Mouse (Mus musculus): ENCODE data around the gene Sytl4. TPM values are rescaled to one million over a fixed set of nuclear protein-coding genes. Genes with fewer than 3 reads are reported as not detected.

Sytl4 gene
- polyA plus RNA-seq, 1 experiment from 2014 or later = 1.0 TPM

DNA sequence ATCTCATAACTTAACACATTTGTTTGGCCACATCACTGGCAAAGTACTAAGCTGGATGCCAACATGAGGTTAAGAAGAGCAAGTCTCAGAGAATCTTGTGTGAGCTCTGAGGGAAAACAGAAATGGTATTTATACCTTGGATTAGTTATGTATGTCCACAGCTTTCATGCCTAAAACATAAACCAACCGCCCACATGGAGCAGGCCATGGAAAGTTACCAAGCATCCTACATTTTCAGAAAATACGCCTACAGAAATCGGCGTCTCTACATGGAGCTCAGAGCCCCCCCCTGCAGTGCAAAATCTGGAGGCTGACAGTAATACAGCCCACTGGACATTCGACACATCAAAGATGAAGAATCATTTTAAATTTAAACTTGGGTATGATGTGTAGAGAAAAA lies 93.5 kb downstream of the Sytl4 start:
- no peak overlapping the region for H3K9ac ChIP-seq (ENCODE audit: low read depth, low read length)
- 91% methylated on average over 5 of the region's 5 CpGs for WGBS
- no peak overlapping the region for H3K27ac ChIP-seq (ENCODE audit: low read depth, low read length)
- H3K9me3 ChIP-seq (ENCODE audit: control insufficient read depth, low read length) = no peaks in the 10 kb centered on the region
- no peaks in the 10 kb centered on the region for H3K4me1 ChIP-seq (ENCODE audit: control insufficient read depth, insufficient read depth, low read depth, low read length)
- no peak overlapping the region for H3K4me3 ChIP-seq (ENCODE audit: low read length)
- H3K4me2 ChIP-seq (ENCODE audit: low read length) = no peak overlapping the region
- H3K36me3 ChIP-seq (ENCODE audit: control insufficient read depth, insufficient read depth, low read length) = no peaks in the 10 kb centered on the region
- no peak for ATAC-seq
- H3K27me3 ChIP-seq (replicated peaks; ENCODE audit: control insufficient read depth, insufficient read depth, low read length) = no peaks in the 10 kb centered on the region

DNA sequence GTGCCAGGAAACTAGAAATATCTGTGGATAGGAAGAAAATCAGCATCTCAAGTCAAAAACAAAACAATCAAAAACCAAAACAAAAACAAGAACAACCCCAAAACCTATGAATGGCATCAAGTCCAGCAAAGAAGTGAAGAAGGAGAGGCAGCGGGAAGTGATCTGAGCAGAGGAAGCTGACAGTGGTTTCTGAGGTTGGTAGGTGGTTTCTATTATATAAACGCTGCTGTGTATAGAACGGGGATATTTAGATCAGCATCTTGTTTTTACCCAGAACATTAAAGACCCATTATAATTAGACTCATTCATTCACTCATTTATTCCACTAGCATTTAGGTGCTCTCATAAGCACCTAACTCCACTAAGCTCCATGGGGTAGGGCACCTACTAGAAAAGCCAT lies 94.3 kb downstream of the Sytl4 start:
- 90% methylated on average over 3 of the region's 3 CpGs for WGBS
- ATAC-seq = no peak
- Histone ChIP-seq H3K27me3 (replicated peaks; ENCODE audit: control insufficient read depth, insufficient read depth, low read length) (no peaks in the 10 kb centered on the region), H3K27ac (ENCODE audit: low read depth, low read length) (no peak overlapping the region), H3K4me2 (ENCODE audit: low read length) (no peak overlapping the region), H3K9me3 (ENCODE audit: control insufficient read depth, low read length) (no peaks in the 10 kb centered on the region), H3K9ac (ENCODE audit: low read depth, low read length) (no peak overlapping the region), H3K36me3 (ENCODE audit: control insufficient read depth, insufficient read depth, low read length) (no peaks in the 10 kb centered on the region), H3K4me1 (ENCODE audit: control insufficient read depth, insufficient read depth, low read depth, low read length) (no peaks in the 10 kb centered on the region), H3K4me3 (ENCODE audit: low read length) (no peak overlapping the region)

Other genes starting within 250 kb of the Sytl4 start
- 0.66 and 19.2 TPM in 2 replicates for gene Tnmd, start 130.8 kb downstream of the Sytl4 start, polyA plus RNA-seq (2015; fragmentation: Nextera tagmentation; extraction: Ambion mirVana)
- gene Tspan6, start 83.4 kb downstream of the Sytl4 start, polyA plus RNA-seq (2015; fragmentation: Nextera tagmentation; extraction: Ambion mirVana) = 273 and 288 TPM in 2 replicates
- 1.2 and 1.7 TPM in 2 replicates for gene Srpx2, start 73.4 kb downstream of the Sytl4 start, polyA plus RNA-seq (2015; fragmentation: Nextera tagmentation; extraction: Ambion mirVana)
- gene Cstf2, start 77.4 kb upstream of the Sytl4 start, polyA plus RNA-seq (2015; fragmentation: Nextera tagmentation; extraction: Ambion mirVana) = 65.9 and 68.2 TPM in 2 replicates
- 0.95 and 1.1 TPM in 2 replicates for gene Xkrx, start 180.3 kb upstream of the Sytl4 start, polyA plus RNA-seq (2015; fragmentation: Nextera tagmentation; extraction: Ambion mirVana)
- not detected in 2 replicates for gene Arl13a, start 205.7 kb upstream of the Sytl4 start, polyA plus RNA-seq (2015; fragmentation: Nextera tagmentation; extraction: Ambion mirVana)
- 0.15 and 0.36 TPM in 2 replicates for gene Nox1, start 240.1 kb upstream of the Sytl4 start, polyA plus RNA-seq (2015; fragmentation: Nextera tagmentation; extraction: Ambion mirVana)